Mouse (Mus musculus) C2C12 (cell line): ENCODE data around the gene Fam69a. TPM values are rescaled to one million over a fixed set of nuclear protein-coding genes. Genes with fewer than 3 reads are reported as not detected.

ENCODE experiments used
- H3K27me3 ChIP-seq: one replicate; pipeline ENCODE4 v1.6.1; 2011; ENCODE audit not compliant: control insufficient read depth, insufficient read depth, insufficient read length
- H3K36me3 ChIP-seq: one replicate; pipeline ENCODE4 v1.6.1; 2011; ENCODE audit not compliant: control insufficient read depth, insufficient read depth
- H3K4me3 ChIP-seq: one replicate; pipeline ENCODE4 v1.5.1; 2011; ENCODE audit warnings: mild to moderate bottlenecking, control low read depth; ENCODE audit not compliant: poor library complexity, insufficient read depth, severe bottlenecking
- H3K79me2 ChIP-seq: one replicate; pipeline ENCODE4 v1.6.1; 2011; ENCODE audit not compliant: control insufficient read depth, insufficient read depth
- H3K79me3 ChIP-seq: one replicate; pipeline ENCODE4 v1.6.1; 2011; ENCODE audit warnings: low read depth, control low read depth
- H3ac ChIP-seq: one replicate; pipeline ENCODE3; 2011; ENCODE audit warnings: low read depth; ENCODE audit not compliant: control insufficient read depth, insufficient read length
- CEBPB ChIP-seq: IDR thresholded peaks from one replicate; pipeline ENCODE4 v1.6.1; 2011; ENCODE audit warnings: low read depth, mild to moderate bottlenecking, control low read depth, moderate library complexity
- CTCF ChIP-seq: IDR thresholded peaks from one replicate; pipeline ENCODE4 v1.5.1; 2011; ENCODE audit not compliant: control insufficient read depth, insufficient read depth, insufficient read length
- FOSL1 ChIP-seq: IDR thresholded peaks from one replicate; pipeline ENCODE4 v1.8.0; 2011; ENCODE audit warnings: mild to moderate bottlenecking, low read length; ENCODE audit not compliant: poor library complexity, insufficient read depth, severe bottlenecking
- MAX ChIP-seq: IDR thresholded peaks from one replicate; pipeline ENCODE4 v1.6.1; 2011; ENCODE audit warnings: mild to moderate bottlenecking, control low read depth
- MYOD1 ChIP-seq: IDR thresholded peaks from one replicate; pipeline ENCODE4 v1.6.1; 2011; ENCODE audit warnings: low read depth; ENCODE audit not compliant: control insufficient read depth, insufficient read length
- MYOG ChIP-seq: IDR thresholded peaks from one replicate; pipeline ENCODE4 v1.6.1; 2011; ENCODE audit not compliant: control insufficient read depth, insufficient read length; ENCODE audit errors: extremely low read depth
- USF1 ChIP-seq: IDR thresholded peaks from one replicate; pipeline ENCODE4 v1.6.1; 2011; ENCODE audit warnings: low read depth, mild to moderate bottlenecking, control low read depth, moderate library complexity
- polyA plus RNA-seq: library from polyadenylated mRNA; unstranded; fragments of >200 nt; fragmentation: generic; extraction: Trizol; gene quantifications from one replicate; pipeline ENCODE4 v1.2.1, GENCODE M21; 2012; ENCODE audit warnings: missing spikeins

Gene Fam69a
- polyA plus RNA-seq, 1 experiment = 4.8 TPM

- no peak within 1 kb of the TSS for H3K4me3 ChIP-seq
- no peaks in the 10 kb centered on the region for H3K27me3 ChIP-seq
- H3K79me3 ChIP-seq = no peaks in the 10 kb centered on the region
- H3K79me2 ChIP-seq = no peaks in the 10 kb centered on the region
- no peaks in the 10 kb centered on the region for H3K36me3 ChIP-seq
- TF ChIP-seq MYOD1 (no peak), FOSL1 (no peak), CEBPB (no peak)
- H3ac ChIP-seq = no peak within 1 kb of the TSS
Observed at GRCm38 (mm10) chr5:107874561-107875260, 112.2 kb downstream of the Fam69a start, which contains the start of gene Evi5. Gene Evi5 (minus strand): TSS chr5:107875107.

GRCm38 (mm10) chr5:107873886-107874302, 113.0 kb downstream of the Fam69a start:
- no peaks in the 10 kb centered on the region for H3K36me3 ChIP-seq
- TF ChIP-seq MYOG (no peak), USF1 (no peak), MAX (no peak), CEBPB (no peak), CTCF (no peak), MYOD1 (no peak), FOSL1 (no peak)
- no peaks in the 10 kb centered on the region for H3K79me3 ChIP-seq
- H3K4me3 ChIP-seq = no peak overlapping the region
- no peaks in the 10 kb centered on the region for H3K27me3 ChIP-seq
- no peaks in the 10 kb centered on the region for H3K79me2 ChIP-seq
- H3ac ChIP-seq = no peak overlapping the region

- no peak overlapping the region for H3ac ChIP-seq
- TF ChIP-seq FOSL1 (no peak), MAX (no peak), MYOD1 (no peak), CTCF (no peak)
- H3K4me3 ChIP-seq = no peak overlapping the region
- peaks cover under 1% of the 10 kb centered on the region for H3K79me2 ChIP-seq
- no peaks in the 10 kb centered on the region for H3K79me3 ChIP-seq
- H3K36me3 ChIP-seq = no peaks in the 10 kb centered on the region
- no peaks in the 10 kb centered on the region for H3K27me3 ChIP-seq
Observed at GRCm38 (mm10) chr5:107873330-107873729, 113.6 kb downstream of the Fam69a start.

GRCm38 (mm10) chr5:107869701-107870100, 117.2 kb downstream of the Fam69a start:
- TF ChIP-seq CTCF (no peak), MYOD1 (no peak)
- no peaks in the 10 kb centered on the region for H3K36me3 ChIP-seq
- peaks cover 30% of the 10 kb centered on the region for H3K79me3 ChIP-seq
- no peak overlapping the region for H3K4me3 ChIP-seq
- no peaks in the 10 kb centered on the region for H3K27me3 ChIP-seq
- peaks cover 37% of the 10 kb centered on the region for H3K79me2 ChIP-seq
- H3ac ChIP-seq = no peak overlapping the region

GRCm38 (mm10) chr5:107868905-107869424, 117.9 kb downstream of the Fam69a start:
- Histone ChIP-seq H3K79me3 (peaks cover 37% of the 10 kb centered on the region), H3K4me3 (peak overlapping the region; percentile 57), H3K27me3 (no peaks in the 10 kb centered on the region), H3K36me3 (no peaks in the 10 kb centered on the region), H3K79me2 (peaks cover 44% of the 10 kb centered on the region), H3ac (peak overlapping the region; percentile 82)
- TF ChIP-seq FOSL1 (no peak), MAX (no peak), MYOD1 (no peak), CTCF (no peak), MYOG (no peak), CEBPB (no peak), USF1 (no peak)
